Mouse (Mus musculus) brain, embryonic 14.5 days (tissue): ENCODE measurements at regions not wholly inside any gene's neighbourhood (a gene's known extent, or its start where the extent isn't known, plus 50 kb on each side); places are given as distances from the start of the nearest gene placed in this dataset.

Experiments used
- DNase-seq: peaks from one replicate; pipeline ENCODE4 v3.0.0-alpha.2; 2011; ENCODE audit warnings: low read depth
- CTCF ChIP-seq: fragments of 200-500 bp; IDR thresholded peaks from 2 replicates; pipeline ENCODE4 v1.5.1; 2012; ENCODE audit warnings: inconsistent platforms, mild to moderate bottlenecking, moderate library complexity, borderline replicate concordance; ENCODE audit not compliant: insufficient read depth, insufficient read length; ENCODE audit errors: extremely low read depth
- POLR2A ChIP-seq: fragments of 200-500 bp; IDR thresholded peaks from 2 replicates; pipeline ENCODE4 v1.6.1; 2012; ENCODE audit warnings: mild to moderate bottlenecking, inconsistent platforms, borderline replicate concordance; ENCODE audit not compliant: poor library complexity, insufficient read depth, insufficient read length, severe bottlenecking; ENCODE audit errors: extremely low read depth

- DNase-seq = no peak
- TF ChIP-seq POLR2A = no peak
- TF ChIP-seq CTCF = no peak
These were observed 50.6 kb upstream of the Grik3 start for GRCm38 (mm10) chr4:125439856-125440255.

DNA sequence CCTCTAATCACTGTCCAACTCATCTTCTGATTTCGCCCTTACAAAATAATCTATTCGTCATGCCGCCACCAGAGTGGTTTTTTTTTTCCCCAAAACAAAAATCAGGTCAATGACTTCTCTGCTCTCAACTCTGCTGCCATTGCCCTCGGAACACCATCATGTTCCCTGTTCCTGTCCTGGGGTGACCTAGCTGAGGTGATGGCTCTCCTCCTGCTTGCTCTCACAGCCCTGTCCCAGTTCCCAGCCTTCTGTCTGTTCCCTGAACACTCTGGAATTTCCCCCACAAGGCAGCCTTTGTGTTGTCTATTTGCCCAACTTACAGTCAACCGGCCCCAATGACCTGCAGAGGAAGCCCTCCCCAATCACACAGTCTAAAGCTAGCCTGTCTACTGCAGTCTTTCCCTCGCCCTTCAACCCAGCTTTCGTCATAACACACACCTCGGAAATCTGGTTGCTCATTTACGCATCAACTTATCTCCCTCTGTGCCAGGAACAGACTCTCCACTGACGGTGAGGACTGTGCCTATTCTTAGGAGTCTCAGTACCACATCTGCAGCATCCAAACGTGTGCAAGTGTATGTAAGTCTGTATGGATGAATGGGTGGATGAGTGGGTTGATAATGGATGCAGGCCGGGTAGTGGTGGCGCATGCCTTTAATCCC is 53.2 kb upstream of the Grik3 start:
- no peak for DNase-seq
- TF ChIP-seq POLR2A (no peak), CTCF (no peak)

DNA sequence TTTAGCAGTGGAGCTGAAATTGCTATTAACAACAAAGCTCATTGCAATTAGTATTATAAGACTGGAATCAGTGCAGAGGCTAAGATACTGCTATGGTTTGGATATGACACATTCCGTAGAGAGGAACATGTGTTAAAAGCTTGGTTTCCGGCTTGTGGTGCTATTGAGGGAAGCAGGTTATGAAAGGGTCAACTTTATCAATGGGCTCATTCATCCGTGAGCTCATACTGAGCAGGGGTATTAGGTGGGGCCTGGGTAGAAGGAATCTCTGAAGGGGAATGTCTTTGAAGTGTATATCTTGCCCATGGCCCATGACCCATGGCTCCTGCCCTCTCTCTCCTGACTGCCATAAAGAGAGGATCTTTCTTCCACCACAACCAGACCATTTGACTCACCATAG is 57.0 kb upstream of the Grik3 start:
- DNase-seq = no peak
- TF ChIP-seq POLR2A (no peak), CTCF (no peak)

GRCm38 (mm10) chr4:125431648-125432047 is 58.9 kb upstream of the Grik3 start:
- TF ChIP-seq POLR2A (no peak), CTCF (no peak)
- no peak for DNase-seq

- DNase-seq = no peak
- TF ChIP-seq POLR2A = no peak
- no peak for TF ChIP-seq CTCF
These were observed 59.7 kb upstream of the Grik3 start for GRCm38 (mm10) chr4:125430845-125431244.

GRCm38 (mm10) chr4:125428736-125429135 is 61.8 kb upstream of the Grik3 start:
- no peak for TF ChIP-seq POLR2A
- no peak for TF ChIP-seq CTCF
- DNase-seq = no peak

GRCm38 (mm10) chr4:125420561-125421241 is 69.8 kb upstream of the Grik3 start:
- DNase-seq = no peak
- TF ChIP-seq POLR2A (no peak), CTCF (no peak)

- DNase-seq = peak; percentile 47
- TF ChIP-seq CTCF (no peak), POLR2A (no peak)
These were observed 70.8 kb upstream of the Grik3 start for GRCm38 (mm10) chr4:125419491-125420255.

DNA sequence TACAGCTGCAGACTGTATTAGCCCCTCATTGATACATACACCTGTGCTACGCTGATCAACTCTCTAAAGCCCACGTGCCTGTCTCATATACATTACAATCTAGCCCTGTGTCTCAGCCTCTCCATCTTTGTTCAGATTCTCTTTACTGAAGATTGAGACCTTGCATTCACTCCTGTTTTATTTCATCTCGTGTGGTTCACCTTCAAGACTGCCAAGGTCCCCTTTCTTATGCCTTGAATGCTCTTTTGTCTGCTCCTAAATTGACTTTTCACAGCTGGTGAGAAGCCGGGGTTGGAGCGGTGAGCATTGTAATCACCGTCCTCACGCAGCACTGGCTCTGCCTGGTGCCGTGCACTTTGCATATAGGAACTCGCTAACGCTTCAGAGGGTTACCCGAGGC is 75.2 kb upstream of the Grik3 start:
- no peak for DNase-seq

DNA sequence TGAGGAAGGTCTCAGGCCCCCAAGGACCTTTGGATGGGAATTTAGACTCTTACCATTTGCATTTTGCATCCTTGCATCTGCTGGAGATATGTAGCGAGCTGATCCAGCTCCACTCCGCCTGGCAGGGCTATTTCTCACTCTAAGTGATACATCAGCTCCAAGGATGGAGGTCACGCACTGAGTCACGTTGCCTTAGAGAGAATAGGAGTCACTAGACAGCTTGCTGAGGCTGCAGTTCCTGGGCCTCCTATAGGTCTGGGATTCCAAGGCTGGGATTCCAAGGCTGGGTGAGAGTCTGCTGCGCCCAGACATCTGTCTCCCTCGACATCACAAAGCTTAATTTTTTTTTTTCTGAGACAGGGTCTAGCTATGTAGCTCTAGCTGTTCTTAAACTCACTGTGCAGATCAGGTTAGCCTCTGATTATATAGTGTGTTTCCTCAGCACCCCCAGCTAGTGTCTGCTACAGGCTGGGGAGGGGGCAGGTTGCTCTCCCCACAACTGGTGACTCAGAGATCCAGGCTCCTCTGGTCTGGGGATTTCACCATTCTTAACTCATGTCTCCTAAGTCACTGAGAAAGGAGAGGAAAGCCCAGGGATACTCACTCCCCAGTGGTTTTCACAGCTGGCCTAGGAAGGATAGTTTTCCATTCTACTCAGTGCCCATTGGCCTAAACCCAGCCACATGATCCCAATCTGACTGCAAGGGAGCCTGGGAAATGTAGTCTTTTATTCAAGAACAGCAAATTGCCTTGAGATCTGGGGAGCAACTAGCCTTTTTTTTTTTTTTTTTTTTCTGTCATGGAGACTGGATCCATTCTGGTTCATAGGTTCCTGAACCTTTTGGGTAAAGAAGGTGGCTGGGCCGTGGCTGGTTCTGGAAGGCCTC is 76.4 kb upstream of the Grik3 start:
- no peak for TF ChIP-seq CTCF
- TF ChIP-seq POLR2A = no peak
- DNase-seq = peak; percentile 78

More for the DNA sequence above, 75.2 kb upstream of the Grik3 start:
- TF ChIP-seq POLR2A (no peak), CTCF (no peak)

GRCm38 (mm10) chr4:125410736-125411441 is 79.6 kb upstream of the Grik3 start:
- DNase-seq = peak; percentile 68
- TF ChIP-seq CTCF (no peak), POLR2A (no peak)
